Mouse (Mus musculus): ENCODE measurements at regions not wholly inside any gene's neighbourhood (a gene's known extent, or its start where the extent isn't known, plus 50 kb on each side); places are given as distances from the start of the nearest gene placed in this dataset.

DNA sequence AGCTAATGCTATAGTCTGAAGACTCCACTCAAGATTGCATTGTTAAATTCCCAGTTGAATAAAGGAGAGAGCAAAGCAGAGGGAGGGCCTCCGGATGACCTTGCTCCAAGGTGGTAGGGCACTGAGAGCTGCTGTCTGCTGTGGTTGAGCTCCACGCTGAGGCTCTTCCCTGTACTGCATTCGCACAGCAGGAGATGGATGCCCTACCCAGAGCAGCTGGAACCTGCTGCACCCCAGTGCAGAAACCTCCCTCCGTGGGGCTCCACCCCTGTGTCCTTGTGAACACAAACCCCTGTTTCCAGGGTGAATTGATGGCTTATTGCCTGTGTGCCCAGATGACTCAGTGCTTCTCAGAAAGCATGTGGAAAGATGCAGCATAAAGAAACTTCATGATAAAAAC, 404.3 kb downstream of the Rpl36a-ps1 start:
- TF ChIP-seq POLR2A (IDR thresholded peaks at IDR 0.05; ENCODE audit: insufficient read length, low read depth): no peak
- TF ChIP-seq POLR2AphosphoS2 (IDR thresholded peaks at IDR 0.05; ENCODE audit: insufficient read length, low read depth): no peak
- TF ChIP-seq USF1 (IDR thresholded peaks at IDR 0.05; ENCODE audit: low read depth): no peak
- no peak for TF ChIP-seq REST (IDR thresholded peaks at IDR 0.05; ENCODE audit: insufficient read depth, insufficient read length)
- TF ChIP-seq MAX (IDR thresholded peaks at IDR 0.05; ENCODE audit: low read depth): no peak
- TF ChIP-seq E2F4 (IDR thresholded peaks at IDR 0.05; ENCODE audit: insufficient read depth): no peak
- TF ChIP-seq CEBPB (IDR thresholded peaks at IDR 0.05; ENCODE audit: insufficient read depth, poor library complexity, severe bottlenecking): no peak
- TF ChIP-seq TCF12 (IDR thresholded peaks at IDR 0.05; ENCODE audit: insufficient read depth, poor library complexity, severe bottlenecking): no peak
- TF ChIP-seq MYOD1 (IDR thresholded peaks at IDR 0.05; ENCODE audit: control insufficient read depth in 1 of 3, insufficient read length in 2 of 3, low read depth in 2 of 3): no peak
- TF ChIP-seq MYOG (IDR thresholded peaks at IDR 0.05; ENCODE audit: control insufficient read depth in 1 of 3, insufficient read depth in 1 of 3, insufficient read length in 2 of 3, low read depth in 2 of 3): no peak
- TF ChIP-seq SRF (IDR thresholded peaks at IDR 0.05; ENCODE audit: control insufficient read depth, insufficient read length, low read depth): no peak

Measured in myocyte (in vitro differentiated cells).